Mouse (Mus musculus) forebrain, embryonic 14.5 days (tissue): ENCODE results near the gene Hoxd4. TPM values are rescaled to one million over a fixed set of nuclear protein-coding genes. Genes with fewer than 3 reads are reported as not detected.

Experiments
- ATAC-seq: fragments of 200-750 bp; cut with Nextera tagmentation; 2 replicates; pipeline ENCODE4 v1.8.0; 2017; ENCODE audit warnings: mild to moderate bottlenecking, moderate library complexity
- DNase-seq: peaks from one replicate; pipeline ENCODE4 v3.0.0-alpha.2; 2015; ENCODE audit warnings: low spot score
- H3K27ac ChIP-seq: fragments of 300-500 bp; sonication (generic); 2 replicates; pipeline ENCODE4 v1.5.1; 2014; ENCODE audit warnings: low read depth, mild to moderate bottlenecking, control low read depth, low read length, moderate library complexity
- H3K27me3 ChIP-seq: fragments of 300-500 bp; sonication (generic); replicated peaks from 2 replicates; pipeline ENCODE4 v1.6.1; 2014; ENCODE audit warnings: low read length, control low read depth, mixed read lengths; ENCODE audit not compliant: control insufficient read depth, insufficient read depth
- H3K36me3 ChIP-seq: fragments of 300-500 bp; sonication (generic); 2 replicates; pipeline ENCODE4 v1.6.1; 2014; ENCODE audit warnings: low read length, control low read depth; ENCODE audit not compliant: control insufficient read depth, insufficient read depth
- H3K4me1 ChIP-seq: fragments of 300-500 bp; sonication (generic); 2 replicates; pipeline ENCODE4 v1.6.1; 2014; ENCODE audit warnings: antibody characterized with exemption, low read length, control low read depth; ENCODE audit not compliant: control insufficient read depth, insufficient read depth
- H3K4me2 ChIP-seq: fragments of 300-500 bp; sonication (generic); 2 replicates; pipeline ENCODE4 v1.6.1; 2014; ENCODE audit warnings: mild to moderate bottlenecking, control low read depth, low read length
- H3K4me3 ChIP-seq: fragments of 300-500 bp; sonication (generic); 2 replicates; pipeline ENCODE4 v1.5.1; 2014; ENCODE audit warnings: low read depth, low read length, control low read depth
- H3K9ac ChIP-seq: fragments of 300-500 bp; sonication (generic); 2 replicates; pipeline ENCODE4 v1.6.1; 2014; ENCODE audit warnings: mild to moderate bottlenecking, low read length, control low read depth, moderate library complexity
- H3K9me3 ChIP-seq: fragments of 300-500 bp; sonication (generic); replicated peaks from 2 replicates; pipeline ENCODE4 v1.6.1; 2016; ENCODE audit warnings: low read length, control low read depth, mixed read lengths; ENCODE audit not compliant: control insufficient read depth
- WGBS: fragments of 180-500 bp; shearing (Covaris S2); extraction: QIAGEN DNeasy Blood & Tissue Kit; methylation state at CpG from one replicate; pipeline ENCODE4 v1.1.7; 2014; 5-methylcytosine and 5-hydroxymethylcytosine counted together
- polyA plus RNA-seq: library from polyadenylated mRNA; unstranded; fragments of >200 nt; fragmentation: Nextera tagmentation; extraction: Ambion mirVana; gene quantifications from 2 replicates; pipeline ENCODE4 v1.2.1, GENCODE M21; 2014

Gene Hoxd4
- polyA plus RNA-seq, 1 experiment from 2014 or later = not detected

DNA sequence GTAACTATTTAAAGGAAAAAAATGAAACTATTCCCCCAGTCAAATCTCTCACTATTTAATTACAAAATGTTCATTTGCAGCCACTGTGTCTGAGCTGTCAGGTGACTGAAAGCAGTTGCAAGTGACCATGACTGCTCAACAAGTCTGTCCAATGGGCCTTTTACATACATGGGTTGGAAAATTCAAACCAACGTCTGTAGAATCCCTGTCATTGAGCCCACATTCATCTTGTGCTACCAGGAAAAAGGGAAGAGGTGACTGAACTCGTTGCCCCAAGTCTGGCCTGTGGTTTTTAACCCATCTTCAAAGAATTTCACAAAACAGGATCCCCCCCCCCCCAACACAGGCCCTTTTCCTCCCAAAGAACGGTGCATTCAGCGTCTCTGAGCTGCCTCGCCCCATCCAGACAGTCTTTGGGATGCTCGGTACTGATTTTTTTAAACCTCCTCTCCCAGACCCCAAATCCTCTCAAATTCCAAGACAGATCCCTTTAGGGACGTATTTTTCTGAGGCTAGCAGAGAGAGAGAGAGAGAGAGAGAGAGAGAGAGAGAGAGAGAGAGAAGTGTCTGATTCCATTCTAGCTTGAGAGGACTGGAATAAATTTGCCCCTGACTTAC, 15.8 kb upstream of the Hoxd4 start:
- WGBS = 2% methylated on average over 7 of the region's 7 CpGs
- DNase-seq (no peak), ATAC-seq (no peak)
- peaks cover 99% of the 10 kb centered on the region for H3K27me3 ChIP-seq
- no peak overlapping the region for H3K4me3 ChIP-seq
- H3K9ac ChIP-seq = no peak overlapping the region
- no peaks in the 10 kb centered on the region for H3K9me3 ChIP-seq
- H3K4me2 ChIP-seq = no peak overlapping the region
- H3K4me1 ChIP-seq = peaks cover 8% of the 10 kb centered on the region; the same call in 1 of the 2 replicates
- no peak overlapping the region for H3K27ac ChIP-seq
- no peaks in the 10 kb centered on the region for H3K36me3 ChIP-seq

DNA sequence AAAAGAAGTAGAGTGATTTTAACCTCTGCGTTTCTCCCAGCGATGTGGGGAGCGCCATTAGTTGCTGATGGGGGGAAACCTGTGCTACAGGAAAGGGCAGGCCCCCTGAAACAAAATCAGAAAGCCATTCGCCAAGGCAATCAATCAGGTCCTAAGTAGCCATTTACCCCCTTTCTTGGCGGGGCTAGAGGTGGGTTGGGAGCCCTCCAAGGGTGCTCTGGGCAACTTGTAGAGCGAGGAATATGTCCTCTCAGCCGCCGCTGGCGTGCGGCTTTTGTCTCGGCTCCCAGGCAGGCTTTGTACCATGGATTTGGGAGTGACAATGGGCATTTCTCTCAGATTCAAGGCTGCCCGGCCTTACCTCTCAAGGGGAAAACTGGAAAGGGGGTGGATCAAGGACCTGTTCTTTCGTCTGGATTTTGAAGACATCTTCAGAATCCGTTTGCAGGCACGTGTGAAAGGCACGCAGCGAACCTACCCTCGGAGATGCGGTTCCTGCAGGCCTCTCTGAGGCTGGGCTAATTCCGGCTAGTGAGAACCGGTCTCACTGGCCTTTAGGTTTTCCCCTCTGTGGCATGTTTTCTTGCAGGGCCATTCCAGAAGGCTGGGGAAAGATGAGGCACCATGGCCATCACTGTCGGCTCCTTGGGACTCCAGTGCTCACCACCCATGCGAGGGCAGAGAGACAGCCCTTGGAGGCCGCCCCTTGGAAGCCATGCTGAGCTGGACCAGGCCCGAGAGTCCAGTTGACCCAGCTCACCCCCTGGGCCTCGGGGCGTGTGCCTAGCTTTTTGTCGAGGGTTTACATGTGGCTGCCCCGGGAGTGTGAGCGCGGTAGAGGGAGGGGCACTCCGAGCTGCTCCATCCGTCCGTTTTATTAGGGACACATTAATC, 15.0 kb upstream of the Hoxd4 start:
- ATAC-seq (no peak), DNase-seq (no peak)
- WGBS = 1% methylated on average over 34 of the region's 34 CpGs
- Histone ChIP-seq H3K27me3 (peaks cover 99% of the 10 kb centered on the region), H3K4me3 (no peak overlapping the region), H3K4me1 (peaks cover 8% of the 10 kb centered on the region; the same call in 1 of the 2 replicates), H3K36me3 (no peaks in the 10 kb centered on the region), H3K9me3 (no peaks in the 10 kb centered on the region), H3K9ac (no peak overlapping the region), H3K27ac (no peak overlapping the region), H3K4me2 (no peak overlapping the region)

GRCm38 (mm10) chr2:74697567-74698121, 14.1 kb upstream of the Hoxd4 start, which contains the start of gene Hoxd9:
Hoxd9 (plus strand) TSS chr2:74697727.
- ATAC-seq (peak; percentile 71), DNase-seq (no peak)
- H3K27me3 ChIP-seq = peaks cover 98% of the 10 kb centered on the region
- H3K4me2 ChIP-seq = peak within 1 kb of the TSS; percentile 48
- peak within 1 kb of the TSS; percentile 23 for H3K4me3 ChIP-seq
- H3K9ac ChIP-seq = no peak within 1 kb of the TSS
- no peaks in the 10 kb centered on the region for H3K9me3 ChIP-seq
- whole genome bisulfite sequencing = under 1% methylated on average over 43 of the region's 43 CpGs
- H3K36me3 ChIP-seq = no peaks in the 10 kb centered on the region
- H3K27ac ChIP-seq = no peak within 1 kb of the TSS
- H3K4me1 ChIP-seq = peaks cover 8% of the 10 kb centered on the region; the same call in 1 of the 2 replicates

GRCm38 (mm10) chr2:74698201-74699052, 13.3 kb upstream of the Hoxd4 start:
- peak overlapping the region; percentile 23 for H3K4me3 ChIP-seq
- DNase-seq (no peak), ATAC-seq (peak; percentile 56; the same call in 1 of the 2 replicates)
- 1% methylated on average over 74 of the region's 86 CpGs for WGBS
- H3K27ac ChIP-seq = no peak overlapping the region
- peak overlapping the region; percentile 48 for H3K4me2 ChIP-seq
- peaks cover 96% of the 10 kb centered on the region for H3K27me3 ChIP-seq
- H3K9ac ChIP-seq = no peak overlapping the region
- H3K4me1 ChIP-seq = peaks cover 8% of the 10 kb centered on the region; the same call in 1 of the 2 replicates
- H3K9me3 ChIP-seq = no peaks in the 10 kb centered on the region
- no peaks in the 10 kb centered on the region for H3K36me3 ChIP-seq

GRCm38 (mm10) chr2:74699053-74699430, 12.7 kb upstream of the Hoxd4 start:
- Histone ChIP-seq H3K9me3 (no peaks in the 10 kb centered on the region), H3K9ac (no peak overlapping the region), H3K36me3 (no peaks in the 10 kb centered on the region), H3K4me1 (peaks cover 8% of the 10 kb centered on the region; the same call in 1 of the 2 replicates), H3K27ac (no peak overlapping the region), H3K27me3 (peaks cover 96% of the 10 kb centered on the region), H3K4me3 (no peak overlapping the region), H3K4me2 (no peak overlapping the region)
- under 1% methylated on average over 17 of the region's 17 CpGs for WGBS
- no peak for DNase-seq
- no peak for ATAC-seq

DNA sequence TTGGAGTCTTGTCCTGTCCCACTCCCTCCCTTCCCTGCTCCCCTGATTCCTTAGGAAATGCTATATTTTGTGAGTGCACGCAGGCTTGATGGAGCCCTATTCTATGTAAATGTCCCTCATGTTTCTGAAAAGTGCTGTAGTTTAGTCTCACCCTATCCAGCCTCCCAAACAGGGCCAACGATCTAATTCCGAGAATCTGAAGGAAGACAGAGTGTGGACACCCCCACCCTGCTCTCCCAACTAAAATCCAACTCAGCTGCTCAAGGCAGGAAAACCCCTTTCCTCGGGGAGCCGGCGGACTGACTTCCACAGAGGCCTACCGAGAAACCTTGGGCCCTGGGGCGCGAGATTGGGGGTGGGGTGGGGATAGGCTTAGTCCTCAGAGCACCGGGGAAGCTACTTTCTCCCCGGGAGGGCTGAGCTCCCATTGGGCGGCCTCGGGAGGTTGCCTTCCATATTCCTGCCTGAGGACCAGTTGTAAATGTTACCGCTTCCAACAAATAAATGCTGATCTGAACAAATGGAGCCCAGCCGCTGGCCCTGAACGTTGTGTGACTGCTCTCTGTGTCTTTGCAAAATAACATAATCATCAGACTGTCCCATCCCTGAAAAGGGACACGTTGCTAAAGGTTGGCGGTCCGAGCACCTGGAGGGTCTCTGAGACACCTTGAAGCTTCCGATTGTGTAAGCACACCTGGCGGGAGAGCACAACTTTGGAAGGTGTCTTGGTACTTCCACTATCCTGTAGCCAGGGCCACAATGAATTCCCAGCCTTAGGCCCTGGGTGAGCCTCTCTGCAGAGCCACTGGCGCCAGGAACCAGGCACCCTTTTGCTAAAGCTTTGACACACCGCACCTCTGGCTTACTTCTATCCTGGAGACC, 11.8 kb upstream of the Hoxd4 start:
- Histone ChIP-seq H3K4me2 (no peak overlapping the region), H3K9ac (no peak overlapping the region), H3K9me3 (no peaks in the 10 kb centered on the region), H3K4me3 (no peak overlapping the region), H3K4me1 (peaks cover 9% of the 10 kb centered on the region; the same call in 1 of the 2 replicates), H3K27ac (no peak overlapping the region), H3K27me3 (peaks cover 96% of the 10 kb centered on the region), H3K36me3 (no peaks in the 10 kb centered on the region)
- ATAC-seq (no peak), DNase-seq (no peak)
- under 1% methylated on average over 23 of the region's 23 CpGs for WGBS

DNA sequence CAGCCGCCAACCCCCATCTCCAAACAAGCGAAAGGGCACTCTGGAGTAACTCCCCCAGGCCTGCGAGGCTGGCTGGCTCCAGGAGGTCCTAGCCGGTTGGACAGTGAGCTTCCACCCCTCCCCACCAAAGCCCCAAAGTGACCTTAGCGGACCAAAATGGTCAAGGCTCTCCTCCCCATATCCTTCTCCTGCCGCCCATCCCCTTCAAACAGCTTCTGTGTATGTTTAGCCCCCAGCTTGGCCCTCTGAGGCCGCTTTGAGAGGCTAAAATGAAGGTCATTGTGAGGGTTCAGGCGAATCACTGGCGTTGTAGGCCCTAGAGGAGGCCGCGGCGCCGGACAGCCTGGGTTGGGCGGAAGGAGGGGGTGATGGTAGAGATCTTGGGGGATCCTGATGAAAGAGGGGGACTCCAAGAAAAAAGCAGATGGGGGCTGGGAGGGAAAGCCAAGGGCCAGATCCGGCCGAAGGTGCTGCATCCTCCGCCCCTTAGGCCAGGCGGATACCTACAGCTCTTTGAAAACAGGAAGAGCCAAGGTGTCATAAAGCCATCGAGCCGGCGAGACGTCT, 11.1 kb upstream of the Hoxd4 start:
- Histone ChIP-seq H3K4me2 (no peak overlapping the region), H3K4me3 (no peak overlapping the region), H3K27me3 (peaks cover 96% of the 10 kb centered on the region), H3K4me1 (peaks cover 12% of the 10 kb centered on the region; the same call in 1 of the 2 replicates), H3K9ac (no peak overlapping the region), H3K9me3 (no peaks in the 10 kb centered on the region), H3K27ac (no peak overlapping the region), H3K36me3 (no peaks in the 10 kb centered on the region)
- ATAC-seq = no peak
- DNase-seq = no peak
- WGBS = 1% methylated on average over 22 of the region's 22 CpGs
